Mouse (Mus musculus): Measurements from ENCODE around the gene Zfp36l2.

DNA sequence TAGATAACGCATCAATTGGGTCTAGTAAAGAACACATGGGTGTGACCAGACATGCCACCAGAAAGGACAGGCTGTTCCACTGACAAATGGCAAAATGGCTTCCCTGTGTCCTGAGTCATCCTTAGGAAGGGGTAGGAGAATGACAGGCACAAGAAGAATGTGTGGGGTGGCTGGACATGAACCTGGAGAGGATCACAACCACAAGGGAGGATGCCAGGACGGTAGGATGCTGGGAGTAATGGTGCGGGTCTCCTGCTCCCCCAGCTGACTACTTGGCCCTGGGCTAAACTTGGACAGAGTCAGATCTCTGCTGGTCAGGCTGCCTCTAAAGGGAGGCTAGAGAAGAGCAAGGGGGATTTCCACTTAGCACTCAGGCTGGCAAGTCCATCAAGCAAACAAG lies 8.1 kb upstream of the Zfp36l2 start:
- TF ChIP-seq CTCF (IDR thresholded peaks at IDR 0.05; ENCODE audit: low read depth, low read length), result no peak
- TF ChIP-seq POLR2A (IDR thresholded peaks at IDR 0.05; ENCODE audit: borderline replicate concordance, low read depth, low read length), result no peak
